Mouse (Mus musculus) midbrain, embryonic 10.5 days (tissue): ENCODE measurements at regions not wholly inside any gene's neighbourhood (a gene's known extent, or its start where the extent isn't known, plus 50 kb on each side); places are given as distances from the start of the nearest gene placed in this dataset.
A peak's percentile ranks its signal among the peaks of the same experiment; 100 is the strongest.

Experiments
- DNase-seq: peaks from one replicate; pipeline ENCODE4 v3.0.0-alpha.2; 2017; ENCODE audit warnings: low spot score
- H3K27ac ChIP-seq: fragments of 300-500 bp; sonication (generic); replicated peaks from 2 replicates; pipeline ENCODE4 v1.5.1; 2016; ENCODE audit warnings: mild to moderate bottlenecking
- H3K27me3 ChIP-seq: fragments of 300-500 bp; sonication (generic); 2 replicates; pipeline ENCODE4 v1.6.1; 2016; ENCODE audit warnings: low read depth, mild to moderate bottlenecking; ENCODE audit not compliant: poor library complexity, severe bottlenecking
- H3K36me3 ChIP-seq: fragments of 300-500 bp; sonication (generic); 2 replicates; pipeline ENCODE4 v1.6.1; 2016; ENCODE audit warnings: mild to moderate bottlenecking, moderate library complexity
- H3K4me1 ChIP-seq: fragments of 300-500 bp; sonication (generic); 2 replicates; pipeline ENCODE4 v1.6.1; 2016
- H3K4me3 ChIP-seq: fragments of 300-500 bp; sonication (generic); 2 replicates; pipeline ENCODE4 v1.5.1; 2016; ENCODE audit warnings: mild to moderate bottlenecking, moderate library complexity
- H3K9me3 ChIP-seq: fragments of 300-500 bp; sonication (generic); replicated peaks from 2 replicates; pipeline ENCODE4 v1.6.1; 2016; ENCODE audit warnings: mild to moderate bottlenecking
- WGBS: fragments of 180-500 bp; shearing (Covaris S2); methylation state at CpG from one replicate; pipeline ENCODE4 v1.1.7; 2016; 5-methylcytosine and 5-hydroxymethylcytosine counted together

DNA sequence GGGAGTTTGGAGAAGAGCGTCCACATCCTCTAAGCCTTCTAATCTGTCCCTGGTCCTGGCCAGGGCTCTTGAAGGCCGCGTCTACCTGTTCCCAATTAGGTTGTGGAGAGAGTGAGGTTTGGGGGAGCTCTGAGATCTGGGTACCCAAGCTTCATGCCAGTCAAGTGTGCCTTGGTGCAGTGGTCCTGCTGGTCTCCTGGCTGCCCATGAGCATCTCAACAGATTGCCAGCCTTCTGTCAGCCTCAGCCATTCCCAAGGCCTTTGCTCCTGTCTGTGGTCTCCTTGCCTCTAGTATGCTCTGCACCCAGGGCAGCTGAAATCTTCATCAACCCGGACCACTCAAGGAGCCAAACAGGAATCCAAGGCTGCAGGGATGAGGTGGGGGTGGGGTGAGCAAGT is 73.2 kb upstream of the 1600014C23Rik start:
- peaks cover 36% of the 10 kb centered on the region for H3K4me1 ChIP-seq
- H3K4me3 ChIP-seq = no peak overlapping the region
- 72% methylated on average over 4 of the region's 4 CpGs for WGBS
- no peaks in the 10 kb centered on the region for H3K9me3 ChIP-seq
- H3K27ac ChIP-seq = peak overlapping the region; percentile 77
- no peaks in the 10 kb centered on the region for H3K36me3 ChIP-seq
- DNase-seq = no peak
- H3K27me3 ChIP-seq = peaks cover 44% of the 10 kb centered on the region

DNA sequence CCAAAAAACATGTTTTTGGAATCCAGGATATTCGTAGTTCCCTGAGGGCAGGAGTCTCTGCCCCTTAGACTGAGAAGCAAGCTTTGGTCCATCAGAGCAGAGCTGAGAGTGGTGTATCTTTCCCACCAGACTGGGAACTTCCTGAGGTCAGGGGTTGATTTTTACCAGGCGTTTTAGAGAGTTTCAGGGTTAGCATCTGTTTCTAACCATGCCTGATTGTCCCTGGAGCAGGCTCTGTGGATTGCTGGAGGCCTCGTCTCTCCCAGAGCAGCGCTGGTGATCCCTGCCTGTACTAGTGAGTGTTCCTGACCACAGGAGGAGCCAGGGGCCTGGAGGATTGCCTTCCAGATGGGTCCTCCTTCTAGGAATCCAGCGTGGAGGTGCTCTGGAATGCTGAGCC is 72.8 kb upstream of the 1600014C23Rik start:
- Histone ChIP-seq H3K36me3 (no peaks in the 10 kb centered on the region), H3K4me3 (no peak overlapping the region), H3K4me1 (peaks cover 36% of the 10 kb centered on the region), H3K9me3 (no peaks in the 10 kb centered on the region), H3K27ac (peak overlapping the region; percentile 77), H3K27me3 (peaks cover 44% of the 10 kb centered on the region)
- DNase-seq = no peak
- 42% methylated on average over 5 of the region's 5 CpGs for WGBS

DNA sequence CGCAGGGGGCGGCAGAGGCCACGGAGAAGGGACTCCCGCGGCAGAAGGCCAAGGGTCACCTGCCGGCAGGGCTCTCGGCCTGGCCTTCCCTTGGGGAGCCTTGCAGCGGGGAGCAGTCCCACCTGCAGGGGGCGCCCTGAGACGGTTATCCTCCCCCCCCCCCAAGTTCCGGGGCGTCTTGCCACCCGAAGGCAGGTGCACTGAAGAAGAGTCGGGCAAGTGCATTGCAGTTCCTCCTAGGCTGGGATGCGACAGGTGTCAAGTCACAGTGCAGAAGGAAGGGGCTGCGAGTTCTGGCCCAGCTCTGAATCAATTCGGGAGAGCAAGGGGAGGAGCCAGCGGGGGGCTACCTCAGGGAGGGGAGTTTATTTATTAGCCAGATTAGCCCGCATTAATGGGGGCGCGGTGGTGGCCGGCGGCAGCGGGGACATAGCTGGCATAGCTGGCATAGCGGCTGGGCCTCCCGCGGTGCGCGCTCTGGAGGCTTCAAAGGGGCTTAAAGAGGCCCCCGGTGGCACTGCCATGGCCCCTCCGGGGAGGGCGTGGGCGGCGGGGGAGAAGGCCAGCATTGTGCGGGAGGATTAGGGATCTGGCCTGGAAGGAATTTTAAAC is 71.9 kb upstream of the 1600014C23Rik start:
- no peaks in the 10 kb centered on the region for H3K36me3 ChIP-seq
- under 1% methylated on average over 35 of the region's 35 CpGs for WGBS
- H3K27me3 ChIP-seq = peaks cover 44% of the 10 kb centered on the region
- 0 out of 2 replicates have a peak, but pooled peaks cover 2% of the 10 kb centered on the region for H3K9me3 ChIP-seq
- peaks cover 36% of the 10 kb centered on the region for H3K4me1 ChIP-seq
- peak; percentile 66 for DNase-seq
- H3K27ac ChIP-seq = peak overlapping the region; percentile 77
- H3K4me3 ChIP-seq = peak overlapping the region; percentile 45

DNA sequence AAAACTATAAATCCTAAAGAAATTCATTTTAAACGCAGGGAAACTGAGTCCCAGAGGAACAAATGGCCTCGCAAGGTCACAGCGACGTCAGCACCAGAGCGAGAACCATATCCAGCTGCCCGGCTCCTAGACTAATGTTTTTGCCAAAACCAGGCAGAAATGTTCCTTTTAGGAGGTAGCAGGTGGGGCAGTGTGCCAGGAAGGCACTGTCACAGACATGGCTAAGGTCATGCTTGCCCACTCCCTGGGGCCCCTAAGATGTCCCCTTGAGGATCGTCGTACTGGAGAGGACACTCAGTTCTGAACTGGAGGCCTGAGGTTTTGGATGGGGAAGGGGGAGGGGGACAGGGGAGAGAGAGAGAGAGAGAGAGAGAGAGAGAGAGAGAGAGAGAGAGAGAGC is 69.7 kb upstream of the 1600014C23Rik start:
- Histone ChIP-seq H3K4me1 (peaks cover 36% of the 10 kb centered on the region), H3K27ac (0 out of 2 replicates have a peak overlapping the region, but pooled peaks have one; percentile 34), H3K4me3 (no peak overlapping the region), H3K36me3 (no peaks in the 10 kb centered on the region), H3K27me3 (peaks cover 44% of the 10 kb centered on the region), H3K9me3 (peaks cover 8% of the 10 kb centered on the region)
- no peak for DNase-seq
- WGBS = 92% methylated on average over 8 of the region's 8 CpGs

DNA sequence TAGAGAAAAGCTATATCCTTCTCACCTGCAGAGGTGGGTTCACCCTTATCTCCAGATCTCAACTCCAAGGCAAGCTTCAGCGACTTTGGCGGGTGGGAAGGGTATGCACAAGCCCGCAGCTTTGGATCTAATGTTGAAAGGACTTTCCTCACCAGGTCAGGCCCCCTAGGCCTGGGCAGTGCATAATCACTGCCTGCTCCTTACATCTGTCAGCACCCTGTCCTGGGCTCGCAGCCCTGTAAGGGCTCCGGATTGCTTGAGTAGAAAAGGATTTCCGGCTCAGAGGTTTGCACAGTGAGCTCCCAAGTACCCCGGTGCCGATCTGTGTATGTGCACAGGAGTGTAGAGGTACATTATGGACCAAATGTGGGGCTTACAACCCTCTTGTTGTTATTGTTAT is 68.8 kb upstream of the 1600014C23Rik start:
- DNase-seq = no peak
- no peak overlapping the region for H3K4me3 ChIP-seq
- peaks cover 41% of the 10 kb centered on the region for H3K27me3 ChIP-seq
- peaks cover 31% of the 10 kb centered on the region for H3K4me1 ChIP-seq
- no peaks in the 10 kb centered on the region for H3K36me3 ChIP-seq
- WGBS = 88% methylated on average over 8 of the region's 8 CpGs
- H3K27ac ChIP-seq = no peak overlapping the region
- H3K9me3 ChIP-seq = peaks cover 8% of the 10 kb centered on the region

DNA sequence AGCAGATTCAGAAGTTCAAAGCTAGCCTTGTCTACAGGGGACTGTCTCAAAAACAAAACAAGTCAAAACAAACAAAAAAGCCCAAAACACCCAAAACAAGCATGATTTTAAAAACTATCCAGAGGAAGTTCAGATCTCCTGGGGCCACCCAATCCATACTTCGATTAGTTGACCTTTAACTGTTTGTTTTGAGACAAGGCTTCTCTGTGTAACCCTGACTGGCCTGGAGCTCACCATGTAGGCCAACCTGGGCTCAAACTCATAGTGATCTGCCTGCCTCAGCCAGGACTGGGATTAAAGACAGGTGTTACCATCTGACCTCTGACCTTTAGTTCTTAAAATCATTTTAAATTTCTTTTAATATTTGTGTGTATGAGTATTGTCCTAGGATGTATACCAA is 66.1 kb upstream of the 1600014C23Rik start:
- no peak for DNase-seq
- H3K4me1 ChIP-seq = peaks cover 6% of the 10 kb centered on the region
- peaks cover 8% of the 10 kb centered on the region for H3K9me3 ChIP-seq
- H3K36me3 ChIP-seq = no peaks in the 10 kb centered on the region
- 93% methylated on average over 1 of the region's 1 CpGs for WGBS
- H3K4me3 ChIP-seq = no peak overlapping the region
- H3K27ac ChIP-seq = no peak overlapping the region
- peaks cover 15% of the 10 kb centered on the region for H3K27me3 ChIP-seq

DNA sequence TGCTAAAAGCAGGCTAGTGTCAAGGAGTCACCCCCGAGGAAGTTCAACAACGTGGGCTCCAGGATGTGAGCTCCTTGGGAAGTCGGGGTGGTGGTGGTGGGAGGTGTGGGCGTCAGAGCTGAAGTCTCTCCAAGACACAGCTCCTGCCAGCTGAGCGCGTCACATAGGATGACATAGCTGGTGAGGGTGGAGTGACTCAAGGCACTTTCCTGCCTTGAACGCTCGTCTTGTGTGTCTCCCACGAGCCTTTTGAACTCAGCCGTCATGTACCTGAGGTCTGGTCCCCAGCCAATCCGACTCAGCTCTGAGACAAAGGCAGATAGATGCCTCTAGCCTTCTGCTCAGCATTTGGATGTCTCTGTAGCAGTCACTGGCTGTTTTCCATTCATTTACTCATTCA is 65.4 kb upstream of the 1600014C23Rik start:
- DNase-seq = no peak
- H3K27ac ChIP-seq = no peak overlapping the region
- no peaks in the 10 kb centered on the region for H3K4me1 ChIP-seq
- H3K4me3 ChIP-seq = no peak overlapping the region
- peaks cover 8% of the 10 kb centered on the region for H3K9me3 ChIP-seq
- 85% methylated on average over 11 of the region's 11 CpGs for WGBS
- H3K36me3 ChIP-seq = no peaks in the 10 kb centered on the region
- H3K27me3 ChIP-seq = peaks cover 8% of the 10 kb centered on the region; the same call in 1 of the 2 replicates

DNA sequence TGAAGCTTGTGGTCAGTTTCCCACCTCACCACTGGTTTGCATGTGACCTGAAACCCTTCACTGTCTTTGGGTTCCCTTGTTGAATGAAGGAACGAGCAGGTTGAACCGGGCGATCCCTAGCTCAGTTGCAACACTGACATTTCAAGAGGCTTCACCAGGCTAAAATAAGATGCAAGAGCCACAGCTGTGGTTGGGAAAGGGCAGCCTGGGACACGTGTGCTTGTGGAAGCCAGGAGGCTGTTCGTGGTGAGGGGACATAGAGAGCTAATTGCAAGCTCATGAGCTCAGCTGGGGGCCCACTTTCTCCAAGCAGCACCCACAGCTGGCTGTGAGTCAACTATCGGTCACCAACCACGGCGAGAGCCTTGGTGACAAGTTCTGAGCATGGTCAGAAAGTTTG is 64.8 kb upstream of the 1600014C23Rik start:
- Histone ChIP-seq H3K27me3 (0 out of 2 replicates have a peak, but pooled peaks cover 2% of the 10 kb centered on the region), H3K4me3 (no peak overlapping the region), H3K9me3 (peaks cover 8% of the 10 kb centered on the region), H3K4me1 (no peaks in the 10 kb centered on the region), H3K36me3 (no peaks in the 10 kb centered on the region), H3K27ac (no peak overlapping the region)
- DNase-seq = no peak
- WGBS = 81% methylated on average over 8 of the region's 8 CpGs

DNA sequence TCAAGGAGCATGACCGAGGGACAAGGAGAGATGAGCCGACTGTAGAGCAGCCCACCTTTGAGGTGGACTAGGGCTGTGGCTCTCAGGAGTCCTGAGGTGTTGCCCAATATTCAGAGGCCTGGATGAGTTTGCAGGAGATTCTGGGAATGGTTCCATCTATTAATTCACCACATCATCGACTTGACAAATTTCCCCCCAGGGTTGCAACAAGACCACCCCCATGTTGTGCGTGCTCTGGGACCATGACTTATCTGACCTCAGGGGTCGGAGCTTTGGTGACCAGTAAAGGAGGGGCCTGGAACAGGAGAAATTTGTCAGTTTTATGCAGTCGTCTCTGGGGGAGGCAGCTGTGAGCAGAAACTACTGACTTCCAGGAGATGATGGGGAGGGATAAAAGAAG is 63.5 kb upstream of the 1600014C23Rik start:
- DNase-seq = no peak
- Histone ChIP-seq H3K27ac (no peak overlapping the region), H3K4me1 (no peaks in the 10 kb centered on the region), H3K9me3 (peaks cover 8% of the 10 kb centered on the region), H3K36me3 (no peaks in the 10 kb centered on the region), H3K27me3 (no peaks in the 10 kb centered on the region), H3K4me3 (no peak overlapping the region)
- 78% methylated on average over 6 of the region's 6 CpGs for WGBS

DNA sequence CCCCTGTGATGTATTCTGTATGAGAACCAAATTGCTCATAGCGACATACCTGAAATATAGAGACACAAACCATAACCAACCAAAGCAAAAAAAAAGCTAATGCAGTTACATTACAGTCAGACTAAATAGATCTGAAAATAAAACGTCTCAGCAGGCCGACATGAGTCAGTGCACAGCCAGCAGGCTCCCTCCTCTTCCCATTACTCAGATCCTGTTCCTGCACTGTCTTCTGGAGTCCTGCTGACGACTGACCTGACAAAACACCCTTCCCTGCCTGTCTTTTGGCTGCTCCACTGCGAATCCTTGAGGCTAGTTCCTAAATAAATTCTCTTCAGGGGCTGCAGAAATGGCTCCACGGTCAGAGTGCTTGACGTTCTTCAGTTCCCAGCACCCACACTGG is 61.3 kb upstream of the 1600014C23Rik start:
- WGBS = 81% methylated on average over 7 of the region's 7 CpGs

DNA sequence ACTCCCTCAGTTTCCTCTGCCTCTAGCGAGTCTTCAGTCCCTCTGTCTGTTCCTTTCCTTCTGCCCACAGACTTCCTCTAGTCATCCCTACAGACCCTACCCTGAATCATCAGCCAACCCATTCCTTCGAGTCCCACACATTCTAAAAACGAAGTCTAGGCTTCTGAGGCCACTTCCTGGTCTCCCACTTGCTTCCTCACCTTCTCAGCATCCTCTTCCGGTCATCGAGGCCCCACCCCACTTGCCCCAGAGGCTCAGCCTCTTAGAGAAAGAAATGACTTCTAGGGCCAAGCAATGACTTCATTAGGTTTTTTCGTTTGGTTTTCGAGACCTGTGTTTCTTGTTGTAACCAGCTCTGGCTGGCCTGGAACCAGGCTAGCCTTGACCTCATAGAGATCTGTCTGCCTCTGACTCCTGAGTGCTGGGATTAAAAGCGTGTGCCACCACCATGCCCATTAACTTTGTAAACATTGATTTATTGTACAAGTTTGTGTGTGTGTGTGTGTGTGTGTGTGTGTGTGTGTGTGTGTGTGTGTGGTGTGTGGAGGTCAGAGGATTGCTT is 57.4 kb upstream of the 1600014C23Rik start:
- Histone ChIP-seq H3K27me3 (no peaks in the 10 kb centered on the region), H3K4me3 (no peak overlapping the region), H3K36me3 (no peaks in the 10 kb centered on the region), H3K27ac (peak overlapping the region; percentile 6; the same call in 1 of the 2 replicates), H3K9me3 (no peaks in the 10 kb centered on the region), H3K4me1 (peaks cover 15% of the 10 kb centered on the region)
- WGBS = 90% methylated on average over 8 of the region's 8 CpGs
- DNase-seq = no peak

More for the DNA sequence above, 61.3 kb upstream of the 1600014C23Rik start:
- no peak overlapping the region for H3K27ac ChIP-seq
- H3K36me3 ChIP-seq = no peaks in the 10 kb centered on the region
- no peak for DNase-seq
- H3K4me1 ChIP-seq = peaks cover 6% of the 10 kb centered on the region
- no peaks in the 10 kb centered on the region for H3K9me3 ChIP-seq
- no peak overlapping the region for H3K4me3 ChIP-seq
- no peaks in the 10 kb centered on the region for H3K27me3 ChIP-seq

DNA sequence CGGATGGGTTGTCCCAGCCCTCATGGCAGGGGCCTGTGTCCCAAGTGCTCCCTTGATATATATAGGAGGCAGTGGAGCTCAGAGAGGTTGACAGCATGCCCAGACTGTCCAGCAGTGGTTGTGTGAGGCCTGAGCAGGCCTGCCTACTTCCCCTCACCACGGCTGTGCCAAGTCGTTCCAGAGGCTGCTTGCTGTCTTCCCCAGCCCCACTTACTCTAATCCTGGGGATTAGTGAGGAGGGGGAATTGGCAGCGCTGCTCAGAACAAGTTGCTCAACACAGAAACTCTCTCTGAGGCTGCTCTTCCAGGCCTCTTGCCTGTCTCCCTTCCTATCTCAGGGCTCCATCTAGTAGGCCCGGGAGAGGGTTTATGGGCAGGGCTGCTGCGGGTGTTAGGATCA is 56.1 kb upstream of the 1600014C23Rik start:
- 28% methylated on average over 6 of the region's 6 CpGs for WGBS
- H3K27me3 ChIP-seq = no peaks in the 10 kb centered on the region
- no peak for DNase-seq
- peaks cover 15% of the 10 kb centered on the region for H3K4me1 ChIP-seq
- peak overlapping the region; percentile 67 for H3K27ac ChIP-seq
- no peaks in the 10 kb centered on the region for H3K36me3 ChIP-seq
- H3K4me3 ChIP-seq = no peak overlapping the region
- no peaks in the 10 kb centered on the region for H3K9me3 ChIP-seq

DNA sequence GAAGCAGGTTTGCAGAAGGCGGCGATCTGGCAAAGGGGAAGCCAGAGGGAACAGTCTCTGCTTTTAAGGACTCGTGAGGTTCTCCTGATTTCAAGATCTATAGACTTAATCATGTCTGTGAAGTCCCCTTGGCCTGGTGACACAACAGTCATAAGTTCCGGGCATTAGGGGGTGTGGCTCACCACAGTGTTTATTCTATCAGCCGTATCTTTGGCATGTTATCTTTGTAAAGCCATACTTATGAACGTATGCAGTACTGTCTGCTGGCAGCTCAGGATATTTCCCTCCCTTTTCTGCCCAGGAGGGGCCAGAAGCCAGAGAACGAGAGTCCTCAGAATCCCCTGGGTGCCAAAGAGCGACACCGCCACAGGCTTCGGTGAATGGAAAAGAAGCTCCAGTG is 51.3 kb upstream of the 1600014C23Rik start:
- no peak for DNase-seq
- 85% methylated on average over 10 of the region's 10 CpGs for whole genome bisulfite sequencing
- H3K27ac ChIP-seq = no peak overlapping the region
- no peaks in the 10 kb centered on the region for H3K27me3 ChIP-seq
- H3K36me3 ChIP-seq = no peaks in the 10 kb centered on the region
- H3K4me3 ChIP-seq = no peak overlapping the region
- H3K9me3 ChIP-seq = no peaks in the 10 kb centered on the region
- peaks cover 8% of the 10 kb centered on the region for H3K4me1 ChIP-seq
